In genomic region chr11:103722040-103722481, GRCm38 (mm10) we compare ENCODE assay signal across 8 mouse cellular contexts. TPM values are rescaled to one million over a fixed set of nuclear protein-coding genes. Genes with fewer than 3 reads are reported as not detected.
DNase-seq lines count a peak whose midpoint lies in the region; ATAC-seq and TF ChIP-seq lines count a peak whose summit lies in the region.
"Had no signal": no experiment of that assay in that cellular context is flagged by ENCODE, and none has a peak within 500 bp of the region (broad histone marks: within the 10 kb centered on the region; RNA-seq: fewer than 3 reads in every experiment).

No protein-coding gene starts in this region.

- DNase-seq in brain, adult 2 months (ENCODE audit: low read depth, low spot score) = peak; percentile 52
- peak; percentile 36 to 42 for DNase-seq in cerebellum, adult 2 months
- peak; percentile 36 for DNase-seq in gonadal fat pad, adult 2 months (ENCODE audit: low read depth)
- peak; percentile 39 for DNase-seq in limb, embryonic 10.5 days (ENCODE audit: low spot score)
- DNase-seq in left cerebral cortex, adult 2 months (ENCODE audit: extremely low spot score in 1 of 2, low spot score in 2 of 2) = no peak
- DNase-seq in thymus, adult 2 months = no peak

- no peak for TF ChIP-seq CTCF in cerebellum, adult 2 months (IDR thresholded peaks at IDR 0.05; ENCODE audit: borderline replicate concordance, insufficient read depth, low read depth, low read length)
- TF ChIP-seq CTCF in left cerebral cortex, adult 2 months (IDR thresholded peaks at IDR 0.05) = no peak
- TF ChIP-seq CTCF in thymus, adult 2 months (IDR thresholded peaks at IDR 0.05; ENCODE audit: borderline replicate concordance, control insufficient read depth, extremely low read depth, insufficient read depth, low read length, poor library complexity) = no peak

- H3K27ac ChIP-seq in cerebellum, adult 2 months (ENCODE audit: insufficient read depth, low read length) = no peak overlapping the region
- H3K27ac ChIP-seq in limb, embryonic 10.5 days = no peak overlapping the region
- H3K27ac ChIP-seq in left cerebral cortex, adult 2 months = no peak overlapping the region
- no peak overlapping the region for H3K27ac ChIP-seq in thymus, adult 2 months (ENCODE audit: control insufficient read depth, insufficient read depth, low read length)
- H3K27ac ChIP-seq: liver, embryonic 15.5 days had no signal

- TF ChIP-seq POLR2A in cerebellum, adult 2 months (IDR thresholded peaks at IDR 0.05; ENCODE audit: borderline replicate concordance, insufficient read depth, low read length) = no peak
- TF ChIP-seq POLR2A in thymus, adult 2 months (IDR thresholded peaks at IDR 0.05; ENCODE audit: control insufficient read depth, extremely low read depth, insufficient read depth, low read length, poor library complexity) = no peak

- H3K36me3 ChIP-seq in limb, embryonic 10.5 days = no peaks in the 10 kb centered on the region
- no peaks in the 10 kb centered on the region for H3K36me3 ChIP-seq in thymus, adult 2 months (ENCODE audit: control insufficient read depth, insufficient read depth, low read length)
- H3K36me3 ChIP-seq: liver, embryonic 15.5 days had no signal

- H3K4me3 ChIP-seq in cerebellum, adult 2 months (replicated peaks; ENCODE audit: insufficient read depth, low read depth, low read length) = no peak overlapping the region
- H3K4me3 ChIP-seq in limb, embryonic 10.5 days = 0 out of 2 replicates have a peak overlapping the region, but pooled peaks have one; percentile 22
- no peak overlapping the region for H3K4me3 ChIP-seq in left cerebral cortex, adult 2 months
- no peak overlapping the region for H3K4me3 ChIP-seq in thymus, adult 2 months (ENCODE audit: control insufficient read depth, insufficient read depth, low read length)
- H3K4me3 ChIP-seq: liver, embryonic 15.5 days had no signal

- no peaks in the 10 kb centered on the region for H3K27me3 ChIP-seq in cerebellum, adult 2 months (ENCODE audit: control insufficient read depth, insufficient read depth, low read length)
- peaks cover 18% of the 10 kb centered on the region; the same call in 1 of the 2 replicates for H3K27me3 ChIP-seq in limb, embryonic 10.5 days (ENCODE audit: low read depth, poor library complexity, severe bottlenecking)
- H3K27me3 ChIP-seq in thymus, adult 2 months (ENCODE audit: control insufficient read depth, insufficient read depth, low read length) = no peaks in the 10 kb centered on the region
- H3K27me3 ChIP-seq: liver, embryonic 15.5 days had no signal

- WGBS in cerebellum, adult 2 months = 5% methylated on average over 9 of the region's 9 CpGs
- WGBS in limb, embryonic 10.5 days = 17% methylated on average over 9 of the region's 9 CpGs
- 40% methylated on average over 9 of the region's 9 CpGs for WGBS in thymus, adult 2 months

- H3K9me3 ChIP-seq in limb, embryonic 10.5 days (replicated peaks) = no peaks in the 10 kb centered on the region
- H3K9me3 ChIP-seq: liver, embryonic 15.5 days had no signal

- H3K4me1 ChIP-seq in cerebellum, adult 2 months (ENCODE audit: control insufficient read depth, insufficient read depth, low read length) = peaks cover 8% of the 10 kb centered on the region
- peaks cover 16% of the 10 kb centered on the region for H3K4me1 ChIP-seq in limb, embryonic 10.5 days
- H3K4me1 ChIP-seq in thymus, adult 2 months (replicated peaks; ENCODE audit: control insufficient read depth, insufficient read depth, low read length) = no peaks in the 10 kb centered on the region
- H3K4me1 ChIP-seq: liver, embryonic 15.5 days had no signal

- no peak for ATAC-seq in activated CD4-positive, CD25-positive, alpha-beta regulatory T cell, adult 4 months

- intact Hi-C loops in left cerebral cortex, adult 2 months (cut with DNase I) = no loop called here

RNA-seq across cellular contexts. Expression of gene Gosr2, which starts 24.4 kb away (rescaled TPM):
- polyA plus RNA-seq in cerebellum, adult 2 months (2012; rRNA removed) = 86.5 and 87.4 TPM in 2 replicates
- polyA plus RNA-seq in gonadal fat pad, adult 2 months (2012; rRNA removed) = 113 and 121 TPM in 2 replicates
- polyA plus RNA-seq in limb, embryonic 10.5 days (2016; fragmentation: Nextera tagmentation; extraction: Ambion mirVana) = 94.5 and 108 TPM in 2 replicates
- total RNA-seq in left cerebral cortex, adult 2 months (2021) = 10 to 100 TPM; 71.1 to 72.4 TPM
- 99.8 and 101 TPM in 2 replicates for polyA plus RNA-seq in thymus, adult 2 months (2012; rRNA removed)
- 10 to 100 TPM; 49.9 to 56.6 TPM for polyA plus RNA-seq in activated CD4-positive, CD25-positive, alpha-beta regulatory T cell, adult 4 months (2017; shearing (Covaris generic))

RNA-seq across cellular contexts. Expression of gene Wnt9b, which starts 27.6 kb away (rescaled TPM):
- polyA plus RNA-seq in cerebellum, adult 2 months (2012; rRNA removed) = 1.0 and 1.1 TPM in 2 replicates
- 0.29 and 0.47 TPM in 2 replicates for polyA plus RNA-seq in gonadal fat pad, adult 2 months (2012; rRNA removed)
- 1.1 and 1.2 TPM in 2 replicates for polyA plus RNA-seq in limb, embryonic 10.5 days (2016; fragmentation: Nextera tagmentation; extraction: Ambion mirVana)
- under 1 TPM; 0.23 to 0.34 TPM for total RNA-seq in left cerebral cortex, adult 2 months (2021)
- 0.13 and 0.15 TPM in 2 replicates for polyA plus RNA-seq in thymus, adult 2 months (2012; rRNA removed)
- not detected for polyA plus RNA-seq in activated CD4-positive, CD25-positive, alpha-beta regulatory T cell, adult 4 months (2017; shearing (Covaris generic))

RNA-seq across cellular contexts. Expression of gene Wnt3, which starts 51.9 kb away (rescaled TPM):
- polyA plus RNA-seq in cerebellum, adult 2 months (2012; rRNA removed) = 13.6 and 14.5 TPM in 2 replicates
- 0.23 and 0.33 TPM in 2 replicates for polyA plus RNA-seq in gonadal fat pad, adult 2 months (2012; rRNA removed)
- polyA plus RNA-seq in limb, embryonic 10.5 days (2016; fragmentation: Nextera tagmentation; extraction: Ambion mirVana) = 5.3 and 5.8 TPM in 2 replicates
- 1 to 10 TPM; 1.2 TPM for total RNA-seq in left cerebral cortex, adult 2 months (2021)
- 0.33 and 0.43 TPM in 2 replicates for polyA plus RNA-seq in thymus, adult 2 months (2012; rRNA removed)
- polyA plus RNA-seq in activated CD4-positive, CD25-positive, alpha-beta regulatory T cell, adult 4 months (2017; shearing (Covaris generic)) = 1 to 10 TPM; 1.4 to 2.9 TPM
- polyA plus RNA-seq: liver, embryonic 15.5 days had no signal

Comparison
In these comparisons a context has a peak if more than half of its experiments do, and no peak if none do; other contexts are left out.
1. DNase-seq: peak in brain, adult 2 months (single experiment), cerebellum, adult 2 months (2 of 2), gonadal fat pad, adult 2 months (single experiment) and limb, embryonic 10.5 days (single experiment); none in left cerebral cortex, adult 2 months (0 of 2) and thymus, adult 2 months (single experiment).